ENCODE assay signal across 10 mouse cellular contexts in genomic region chr10:110929756-110930155, GRCm38 (mm10). TPM values are rescaled to one million over a fixed set of nuclear protein-coding genes. Genes with fewer than 3 reads are reported as not detected.
DNase-seq lines count a peak whose midpoint lies in the region; ATAC-seq lines count a peak whose summit lies in the region.
"Had no signal": no experiment of that assay in that cellular context is flagged by ENCODE, and none has a peak within 500 bp of the region (broad histone marks: within the 10 kb centered on the region; RNA-seq: fewer than 3 reads in every experiment).

No protein-coding gene starts in this region.

- WGBS in heart, embryonic 16.5 days = 26% methylated on average over 4 of the region's 4 CpGs

- DNase-seq in heart, postnatal 25 days (ENCODE audit: low spot score) = no peak
- DNase-seq in lung, postnatal 10 days = peak; percentile 28
- DNase-seq in lung, postnatal 4 days = no peak
- DNase-seq in adrenal gland, postnatal 36 days = peak; percentile 76
- peak; percentile 53 for DNase-seq in retina, embryonic 14.5 days (ENCODE audit: low spot score)
- no peak for DNase-seq in right cerebral cortex, adult 2 months (ENCODE audit: low spot score in 2 of 2)
- DNase-seq: lung, embryonic 14.5 days had no signal

- H3K27ac ChIP-seq in heart, embryonic 16.5 days (ENCODE audit: low read length) = peak overlapping the region; percentile 15; the same call in 1 of the 2 replicates

- H3K9ac ChIP-seq in heart, embryonic 16.5 days (ENCODE audit: low read length) = no peak overlapping the region
- H3K9ac ChIP-seq: lung, embryonic 14.5 days had no signal

- no peaks in the 10 kb centered on the region for H3K9me3 ChIP-seq in heart, embryonic 16.5 days (replicated peaks; ENCODE audit: control insufficient read depth, low read length)

- H3K4me1 ChIP-seq in heart, embryonic 16.5 days (ENCODE audit: control insufficient read depth, insufficient read depth, low read length) = peaks cover 55% of the 10 kb centered on the region

- H3K27me3 ChIP-seq in heart, embryonic 16.5 days (ENCODE audit: control insufficient read depth, insufficient read depth, low read length) = no peaks in the 10 kb centered on the region

- no peak overlapping the region for H3K4me2 ChIP-seq in heart, embryonic 16.5 days (ENCODE audit: low read depth, low read length)
- H3K4me2 ChIP-seq: lung, embryonic 14.5 days had no signal

- no peaks in the 10 kb centered on the region for H3K36me3 ChIP-seq in heart, embryonic 16.5 days (ENCODE audit: control insufficient read depth, insufficient read depth)

- no peak overlapping the region for H3K4me3 ChIP-seq in heart, embryonic 16.5 days (ENCODE audit: low read length)
- H3K4me3 ChIP-seq: erythroblast, embryonic 14.5 days had no signal

- intact Hi-C loops in heart, postnatal 25 days (cut with DNase I) = no loop called here

- ATAC-seq in heart, embryonic 16.5 days (replicated peaks; ENCODE audit: extremely low read depth, insufficient read depth, low FRiP score) = no peak
- ATAC-seq: activated CD4-positive, CD25-positive, alpha-beta regulatory T cell, adult 4 months had no signal

RNA-seq across cellular contexts. Expression of gene Csrp2, which starts 10.2 kb away (rescaled TPM):
- 394 and 432 TPM in 2 replicates for polyA plus RNA-seq in heart, embryonic 16.5 days (2015; fragmentation: Nextera tagmentation; extraction: Ambion mirVana)
- total RNA-seq in heart, postnatal 25 days (2021) = 10 to 100 TPM; 54.6 to 60.7 TPM
- total RNA-seq in adrenal gland, postnatal 36 days (2021) = 100 to 1,000 TPM; 188 to 212 TPM

Comparison
In these comparisons a context has a peak if more than half of its experiments do, and no peak if none do; other contexts are left out.
1. DNase-seq: peak in lung, postnatal 10 days (single experiment), adrenal gland, postnatal 36 days (2 of 2) and retina, embryonic 14.5 days (single experiment); none in heart, postnatal 25 days (single experiment), lung, postnatal 4 days (0 of 2) and right cerebral cortex, adult 2 months (0 of 2).